Mouse (Mus musculus) G1E (cell line): ENCODE measurements around the gene Kcnk5.

Experiments used
- GATA2 ChIP-seq: IDR thresholded peaks from 2 replicates; pipeline ENCODE4 v1.6.1; 2012; ENCODE audit warnings: low read depth, low read length, inconsistent platforms, borderline replicate concordance
- POLR2AphosphoS5 ChIP-seq: IDR thresholded peaks from 2 replicates; pipeline ENCODE4 v1.6.1; 2012; ENCODE audit warnings: low read depth, low read length, inconsistent platforms; ENCODE audit not compliant: insufficient replicate concordance

GRCm38 (mm10) chr14:20154245-20154644 is 27.4 kb downstream of the Kcnk5 start:
- no peak for TF ChIP-seq GATA2
- TF ChIP-seq POLR2AphosphoS5, result no peak
